Mouse (Mus musculus) kidney, adult 9 months (tissue): ENCODE data around the gene Hmbs.
"Not testable (repeated sequence)": the region's sequence is repeated elsewhere in the genome, so short reads cannot be mapped to it uniquely, and the experiment has no call there.

Source experiments
- DNase-seq: peaks from one replicate; pipeline ENCODE4 v3.0.0; 2022

The Hmbs gene

GRCm38 (mm10) chr9:44343781-44344421 is at the start of gene Hmbs:
Gene Hmbs (minus strand): TSS chr9:44344228.
- DNase-seq = peak; percentile 94

- DNase-seq = peak; percentile 81
Observed at GRCm38 (mm10) chr9:44391466-44391865, 47.4 kb upstream of the Hmbs start.

GRCm38 (mm10) chr9:44389273-44389672 is 45.2 kb upstream of the Hmbs start:
- DNase-seq = peak; percentile 67

GRCm38 (mm10) chr9:44387221-44387620 is 43.2 kb upstream of the Hmbs start:
- peak; percentile 73 for DNase-seq

GRCm38 (mm10) chr9:44384596-44384995 is 40.6 kb upstream of the Hmbs start:
- no peak for DNase-seq

- no peak for DNase-seq
Observed at GRCm38 (mm10) chr9:44379862-44380261, 35.8 kb upstream of the Hmbs start.

- DNase-seq = peak; percentile 99
Observed at GRCm38 (mm10) chr9:44379054-44379834, 35.2 kb upstream of the Hmbs start, which contains the start of gene Hyou1. Gene Hyou1 (plus strand): TSS chr9:44379490.

- no peak for DNase-seq
Observed at GRCm38 (mm10) chr9:44378153-44378730, 34.2 kb upstream of the Hmbs start.

GRCm38 (mm10) chr9:44377335-44377734 is 33.3 kb upstream of the Hmbs start:
- DNase-seq = not testable (repeated sequence)

- no peak for DNase-seq
Observed at GRCm38 (mm10) chr9:44376141-44376540, 32.1 kb upstream of the Hmbs start.

GRCm38 (mm10) chr9:44373386-44373785 is 29.4 kb upstream of the Hmbs start:
- DNase-seq = no peak

GRCm38 (mm10) chr9:44364480-44364879 is 20.5 kb upstream of the Hmbs start:
- peak; percentile 62 for DNase-seq

GRCm38 (mm10) chr9:44361931-44362330 is 17.9 kb upstream of the Hmbs start:
- not testable (repeated sequence) for DNase-seq

- DNase-seq = peak; percentile 96
Observed at GRCm38 (mm10) chr9:44361190-44361917, 17.3 kb upstream of the Hmbs start, which contains the start of gene Vps11. Gene Vps11 (minus strand): TSS chr9:44361670.

- no peak for DNase-seq
Observed at GRCm38 (mm10) chr9:44357207-44357606, 13.2 kb upstream of the Hmbs start.

- DNase-seq = no peak
Observed at GRCm38 (mm10) chr9:44353142-44353541, 9.1 kb upstream of the Hmbs start.

GRCm38 (mm10) chr9:44352337-44352736 is 8.3 kb upstream of the Hmbs start:
- DNase-seq = no peak

- DNase-seq = no peak
Observed at GRCm38 (mm10) chr9:44351396-44351795, 7.4 kb upstream of the Hmbs start.

- DNase-seq = no peak
Observed at GRCm38 (mm10) chr9:44348546-44348945, 4.5 kb upstream of the Hmbs start.

- DNase-seq = no peak
Observed at GRCm38 (mm10) chr9:44347621-44348020, 3.6 kb upstream of the Hmbs start.

- DNase-seq = no peak
Observed at GRCm38 (mm10) chr9:44347166-44347565, 3.1 kb upstream of the Hmbs start.

GRCm38 (mm10) chr9:44345570-44346433 is 1.8 kb upstream of the Hmbs start:
- no peak for DNase-seq
